Mouse (Mus musculus) G1E (cell line): ENCODE results near the gene Tspan18.

Source experiments
- CTCF ChIP-seq: IDR thresholded peaks from 2 replicates; pipeline ENCODE4 v1.5.1; 2012; ENCODE audit warnings: low read depth, low read length, inconsistent platforms, mixed read lengths
- TAL1 ChIP-seq: conservative IDR thresholded peaks from 2 replicates; pipeline ENCODE4 v1.6.1; 2012; ENCODE audit warnings: low read depth, low read length, inconsistent platforms, mixed read lengths

- TF ChIP-seq CTCF (no peak), TAL1 (no peak)
Measured at GRCm38 (mm10) chr2:93242166-93242565, 92.1 kb downstream of the Tspan18 start.
